Mouse (Mus musculus) MEL (cell line): ENCODE data around the gene Capn12.

Experiments used
- EP300 ChIP-seq, 2 experiments: IDR thresholded peaks; 2 replicates each; pipeline ENCODE4 v1.6.1; 2011; ENCODE audit warnings: improper control_type of control experiment in 2 of 2, low read length in 2 of 2, low read depth in 1 of 2, mild to moderate bottlenecking in 1 of 2
- KAT2A ChIP-seq: conservative IDR thresholded peaks from 2 replicates; pipeline ENCODE4 v1.6.1; 2012; ENCODE audit warnings: low read depth, low read length, improper control_type of control experiment, inconsistent platforms
- MYC ChIP-seq: IDR thresholded peaks from 2 replicates; pipeline ENCODE4 v1.6.1; 2011; ENCODE audit warnings: low read depth, mild to moderate bottlenecking, low read length, improper control_type of control experiment, moderate library complexity
- POLR2A ChIP-seq, 2 experiments: IDR thresholded peaks; 2 replicates each; pipeline ENCODE4 v1.6.1; 2011 to 2012; ENCODE audit warnings: low read length in 2 of 2, mild to moderate bottlenecking in 2 of 2, control low read depth in 1 of 2, improper control_type of control experiment in 1 of 2, low read depth in 1 of 2, moderate library complexity in 1 of 2; ENCODE audit not compliant: control insufficient read depth in 1 of 2, insufficient read depth in 1 of 2, poor library complexity in 1 of 2
- TAL1 ChIP-seq: IDR thresholded peaks from 2 replicates; pipeline ENCODE4 v1.6.1; 2012; ENCODE audit warnings: mild to moderate bottlenecking, inconsistent platforms, low read length, moderate library complexity, mixed read lengths
- TCF12 ChIP-seq: IDR thresholded peaks from 2 replicates; pipeline ENCODE4 v1.6.1; 2014; ENCODE audit warnings: low read depth, mild to moderate bottlenecking, inconsistent platforms, low read length, improper control_type of control experiment, moderate library complexity
- UBTF ChIP-seq: IDR thresholded peaks from 2 replicates; pipeline ENCODE4 v1.6.1; 2012; ENCODE audit warnings: low read depth, mild to moderate bottlenecking, inconsistent platforms, low read length, improper control_type of control experiment, moderate library complexity, borderline replicate concordance; ENCODE audit not compliant: insufficient read depth
- USF1 ChIP-seq: IDR thresholded peaks from 2 replicates; pipeline ENCODE4 v1.6.1; 2014; ENCODE audit warnings: low read depth, mild to moderate bottlenecking, inconsistent platforms, low read length, improper control_type of control experiment, moderate library complexity
- USF2 ChIP-seq, 2 experiments: IDR thresholded peaks; 2 replicates each; pipeline ENCODE4 v1.6.1; 2011 to 2012; ENCODE audit warnings: improper control_type of control experiment in 2 of 2, low read length in 2 of 2, borderline replicate concordance in 1 of 2, inconsistent platforms in 1 of 2, low read depth in 1 of 2, mild to moderate bottlenecking in 1 of 2; ENCODE audit not compliant: insufficient read depth in 1 of 2
- ZC3H11A ChIP-seq: IDR thresholded peaks from 2 replicates; pipeline ENCODE4 v1.6.1; 2012; ENCODE audit warnings: low read depth, mild to moderate bottlenecking, inconsistent platforms, low read length, improper control_type of control experiment

DNA sequence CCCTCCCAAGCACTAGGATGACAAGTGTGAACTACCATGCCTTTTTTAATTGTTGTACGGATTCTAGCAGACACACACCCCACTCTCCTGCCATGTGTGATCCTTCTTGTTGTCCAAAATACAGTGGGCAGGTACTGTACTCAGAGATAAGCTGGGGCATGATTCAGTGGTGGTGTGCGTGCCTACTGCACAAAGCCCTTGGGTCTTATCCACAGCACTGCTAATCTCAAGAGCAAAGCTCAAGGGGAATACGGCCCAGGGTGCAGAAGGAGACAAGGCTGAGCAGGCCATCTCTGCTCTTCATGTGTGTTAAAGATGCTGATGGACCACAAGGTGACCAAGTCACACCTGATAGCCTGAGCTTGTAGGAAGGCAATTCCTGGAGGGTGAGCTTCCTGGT lies 40.0 kb downstream of the Capn12 start:
- TF ChIP-seq POLR2A (IDR thresholded peaks at IDR 0.05; ENCODE audit: control insufficient read depth in 1 of 2, insufficient read depth in 1 of 2, low read depth in 1 of 2, low read length in 2 of 2, poor library complexity in 1 of 2) (no peak), MYC (no peak), UBTF (no peak), TAL1 (no peak), USF2 (IDR thresholded peaks at IDR 0.05; ENCODE audit: borderline replicate concordance in 1 of 2, insufficient read depth in 1 of 2, low read depth in 1 of 2, low read length in 2 of 2) (no peak), ZC3H11A (no peak), TCF12 (no peak), KAT2A (no peak), USF1 (no peak), EP300 (IDR thresholded peaks at IDR 0.05; ENCODE audit: low read depth in 1 of 2, low read length in 2 of 2) (no peak)
